Mouse (Mus musculus): Measurements from ENCODE around the gene Csrp1.

The Csrp1 gene

GRCm38 (mm10) chr1:135698046-135698445 lies 21.8 kb upstream of the Csrp1 start:
- in situ Hi-C loops (cut with MboI), result no loop called here

GRCm38 (mm10) chr1:135698451-135698921 lies 21.4 kb upstream of the Csrp1 start:
- in situ Hi-C loops (cut with MboI), result no loop called here

GRCm38 (mm10) chr1:135698996-135699705 lies 20.7 kb upstream of the Csrp1 start:
- in situ Hi-C loops (cut with MboI), result no loop called here

GRCm38 (mm10) chr1:135699892-135700291 lies 20.0 kb upstream of the Csrp1 start:
- in situ Hi-C loops (cut with MboI), result no loop called here

GRCm38 (mm10) chr1:135700605-135701004 lies 19.3 kb upstream of the Csrp1 start:
- in situ Hi-C loops (cut with MboI), result no loop called here

- in situ Hi-C loops (cut with MboI), result no loop called here
Observed at GRCm38 (mm10) chr1:135701314-135701713, 18.5 kb upstream of the Csrp1 start.

GRCm38 (mm10) chr1:135702722-135703121 lies 17.1 kb upstream of the Csrp1 start:
- in situ Hi-C loops (cut with MboI), result no loop called here

GRCm38 (mm10) chr1:135704317-135704821 lies 15.5 kb upstream of the Csrp1 start:
- in situ Hi-C loops (cut with MboI), result no loop called here

GRCm38 (mm10) chr1:135708369-135708768 lies 11.5 kb upstream of the Csrp1 start:
- in situ Hi-C loops (cut with MboI), result no loop called here

- in situ Hi-C loops (cut with MboI), result no loop called here
Observed at GRCm38 (mm10) chr1:135711126-135711525, 8.7 kb upstream of the Csrp1 start.

GRCm38 (mm10) chr1:135714028-135714815 lies 5.6 kb upstream of the Csrp1 start:
- in situ Hi-C loops (cut with MboI), result no loop called here

- in situ Hi-C loops (cut with MboI), result no loop called here
Observed at GRCm38 (mm10) chr1:135714901-135715609, 4.8 kb upstream of the Csrp1 start.

GRCm38 (mm10) chr1:135719486-135719885 lies 375 bp upstream of the Csrp1 start:
- in situ Hi-C loops (cut with MboI), result no loop called here

- in situ Hi-C loops (cut with MboI), result loop anchor here (10.0 kb wide), 1 partner anchor 62 kb away; no protein-coding TSS in a partner anchor
Observed at GRCm38 (mm10) chr1:135723016-135723415, 3.2 kb downstream of the Csrp1 start.

GRCm38 (mm10) chr1:135724134-135724533 lies 4.3 kb downstream of the Csrp1 start:
- in situ Hi-C loops (cut with MboI), result loop anchor here (10.0 kb wide), 1 partner anchor 61 kb away; no protein-coding TSS in a partner anchor

GRCm38 (mm10) chr1:135725324-135725723 lies 5.5 kb downstream of the Csrp1 start:
- in situ Hi-C loops (cut with MboI), result loop anchor here (10.0 kb wide), 1 partner anchor 59 kb away; no protein-coding TSS in a partner anchor

GRCm38 (mm10) chr1:135725936-135726335 lies 6.1 kb downstream of the Csrp1 start:
- in situ Hi-C loops (cut with MboI), result loop anchor here (10.0 kb wide), 1 partner anchor 59 kb away; no protein-coding TSS in a partner anchor

- in situ Hi-C loops (cut with MboI), result loop anchor here (10.0 kb wide), 1 partner anchor 56 kb away; no protein-coding TSS in a partner anchor
Observed at GRCm38 (mm10) chr1:135728631-135729366, 8.9 kb downstream of the Csrp1 start.

- in situ Hi-C loops (cut with MboI), result loop anchor here (10.0 kb wide), 1 partner anchor 55 kb away; no protein-coding TSS in a partner anchor
Observed at GRCm38 (mm10) chr1:135729367-135729713, 9.5 kb downstream of the Csrp1 start.

- in situ Hi-C loops (cut with MboI), result loop anchor here (10.0 kb wide), 1 partner anchor 55 kb away; no protein-coding TSS in a partner anchor
Observed at GRCm38 (mm10) chr1:135729821-135730220, 10.0 kb downstream of the Csrp1 start.

- in situ Hi-C loops (cut with MboI), result no loop called here
Observed at GRCm38 (mm10) chr1:135730296-135730695, 10.4 kb downstream of the Csrp1 start.
